Mouse (Mus musculus): ENCODE data around the gene Bcas3.

Bcas3 gene

GRCm38 (mm10) chr11:85667741-85668140, 314.8 kb downstream of the Bcas3 start:
- no peak for DNase-seq (ENCODE audit: low spot score)

- DNase-seq (ENCODE audit: low spot score), result no peak
Observed at GRCm38 (mm10) chr11:85672881-85673475, 320.0 kb downstream of the Bcas3 start.

DNA sequence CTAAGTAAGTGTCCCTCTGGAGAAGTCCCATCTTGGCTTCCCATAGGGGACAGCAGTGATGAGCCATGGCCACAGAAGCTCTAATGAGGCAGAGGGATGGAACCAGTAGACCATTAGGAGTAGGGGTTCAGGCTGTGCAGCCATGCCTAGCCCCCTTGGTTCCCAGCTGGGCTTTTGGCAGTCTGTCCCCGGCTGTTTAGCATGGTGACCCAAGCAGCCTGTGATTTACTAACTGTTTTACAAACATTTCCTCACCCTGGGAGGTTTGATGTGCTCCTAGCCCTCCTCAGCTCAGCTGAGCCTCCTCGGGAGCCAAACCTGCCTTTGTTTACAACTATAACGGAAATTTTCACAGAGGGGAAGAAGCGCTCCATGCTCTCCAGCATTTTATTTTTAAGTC, 322.3 kb downstream of the Bcas3 start:
- DNase-seq (ENCODE audit: low spot score), result no peak

DNA sequence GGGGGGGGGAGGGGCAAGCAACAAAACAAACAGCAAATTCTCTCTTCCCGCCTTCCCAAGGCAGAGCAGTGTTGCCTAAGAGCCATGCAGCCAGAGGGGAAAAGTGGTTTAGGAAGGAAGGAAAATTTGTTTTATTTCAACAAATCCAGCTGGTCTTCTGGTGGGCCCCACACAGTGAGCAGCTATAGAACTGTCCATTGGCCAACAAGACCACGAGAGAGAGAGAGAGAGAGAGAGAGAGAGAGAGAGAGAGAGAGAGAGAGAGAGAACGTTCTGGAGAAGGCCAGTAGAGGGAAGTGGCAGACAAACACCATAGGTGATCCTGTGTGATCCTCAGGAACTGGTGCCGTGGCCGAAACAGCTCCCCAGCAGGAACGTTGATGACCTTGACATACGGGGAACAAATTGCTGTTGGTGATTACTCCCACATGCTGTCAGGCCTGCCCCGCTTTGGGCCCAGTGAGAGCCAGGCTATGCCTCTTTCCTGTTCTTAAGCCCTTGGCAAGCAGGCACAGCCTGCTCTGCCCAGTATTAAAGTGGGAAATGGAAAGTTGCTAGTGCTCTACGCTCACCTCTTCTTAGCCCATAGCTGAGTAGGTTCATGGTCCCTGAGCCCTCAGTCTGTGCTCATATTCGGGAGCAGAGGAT, 323.5 kb downstream of the Bcas3 start:
- DNase-seq (ENCODE audit: low spot score), result no peak

- DNase-seq (ENCODE audit: low spot score), result no peak
Observed at GRCm38 (mm10) chr11:85678666-85679065, 325.7 kb downstream of the Bcas3 start.

GRCm38 (mm10) chr11:85681580-85682419, 328.8 kb downstream of the Bcas3 start:
- DNase-seq (ENCODE audit: low spot score), result no peak

DNA sequence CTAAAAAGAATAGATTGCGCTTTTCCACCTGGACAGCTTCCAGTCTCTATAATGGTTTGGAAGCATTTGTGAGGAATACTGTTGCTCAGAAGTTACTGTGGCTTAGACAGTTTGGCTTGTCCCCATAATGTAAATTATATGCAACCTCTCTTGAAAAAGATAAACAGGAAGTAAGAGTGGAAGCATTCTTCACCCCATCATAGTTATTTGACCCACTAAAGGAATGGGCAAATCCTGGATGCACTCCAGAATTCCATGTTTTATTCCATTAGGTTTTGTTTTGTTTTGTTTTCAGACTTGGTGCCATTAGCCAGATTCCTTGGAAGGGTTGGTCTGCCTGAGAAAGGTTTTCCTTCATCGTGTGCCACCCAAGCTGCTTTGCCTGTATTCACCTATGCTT, 332.0 kb downstream of the Bcas3 start:
- DNase-seq (ENCODE audit: low spot score), result no peak

GRCm38 (mm10) chr11:85687816-85688439, 335.0 kb downstream of the Bcas3 start:
- DNase-seq (ENCODE audit: low spot score), result no peak

DNA sequence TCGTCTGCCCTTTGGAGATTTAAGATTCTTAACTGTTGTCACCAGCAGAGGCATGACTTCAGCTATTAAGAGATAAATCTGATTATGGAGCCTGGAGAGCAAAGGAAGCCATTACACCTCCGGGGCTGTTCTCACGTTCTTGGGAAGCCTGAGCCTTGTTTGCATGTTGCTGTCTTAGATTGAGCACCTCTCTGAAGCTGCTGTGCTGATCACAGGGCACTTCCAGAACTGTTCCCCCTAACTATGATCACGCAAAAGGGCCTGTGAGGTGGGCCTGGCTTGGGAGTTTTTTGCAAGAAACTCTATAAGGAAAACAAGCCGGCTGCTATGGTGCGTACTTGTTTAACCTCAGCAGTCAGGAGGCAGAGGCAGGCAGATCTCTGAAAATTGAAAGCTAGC, 335.5 kb downstream of the Bcas3 start:
- DNase-seq (ENCODE audit: low spot score), result no peak

DNA sequence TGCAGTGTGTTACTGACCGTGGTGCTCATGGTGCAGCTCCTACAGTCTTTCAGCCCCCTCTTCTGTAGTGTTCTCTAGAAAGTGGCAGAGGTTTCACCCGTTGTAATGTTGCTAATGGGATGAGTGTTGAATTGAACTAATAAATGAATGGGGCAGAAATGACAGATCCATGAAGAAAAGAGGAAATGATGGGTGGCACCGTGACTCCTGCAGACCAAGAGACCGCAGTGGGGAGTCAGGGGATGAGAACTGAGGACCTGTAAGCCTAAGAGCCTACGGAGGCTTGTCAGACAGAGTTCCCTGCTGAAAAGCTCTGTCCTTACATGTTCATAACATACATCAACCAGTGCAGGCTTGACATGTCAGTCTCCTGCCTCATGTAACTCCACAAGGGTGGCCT, 336.3 kb downstream of the Bcas3 start:
- no peak for DNase-seq (ENCODE audit: low spot score)

- no peak for DNase-seq (ENCODE audit: low spot score)
Observed at GRCm38 (mm10) chr11:85691285-85691684, 338.3 kb downstream of the Bcas3 start.

DNA sequence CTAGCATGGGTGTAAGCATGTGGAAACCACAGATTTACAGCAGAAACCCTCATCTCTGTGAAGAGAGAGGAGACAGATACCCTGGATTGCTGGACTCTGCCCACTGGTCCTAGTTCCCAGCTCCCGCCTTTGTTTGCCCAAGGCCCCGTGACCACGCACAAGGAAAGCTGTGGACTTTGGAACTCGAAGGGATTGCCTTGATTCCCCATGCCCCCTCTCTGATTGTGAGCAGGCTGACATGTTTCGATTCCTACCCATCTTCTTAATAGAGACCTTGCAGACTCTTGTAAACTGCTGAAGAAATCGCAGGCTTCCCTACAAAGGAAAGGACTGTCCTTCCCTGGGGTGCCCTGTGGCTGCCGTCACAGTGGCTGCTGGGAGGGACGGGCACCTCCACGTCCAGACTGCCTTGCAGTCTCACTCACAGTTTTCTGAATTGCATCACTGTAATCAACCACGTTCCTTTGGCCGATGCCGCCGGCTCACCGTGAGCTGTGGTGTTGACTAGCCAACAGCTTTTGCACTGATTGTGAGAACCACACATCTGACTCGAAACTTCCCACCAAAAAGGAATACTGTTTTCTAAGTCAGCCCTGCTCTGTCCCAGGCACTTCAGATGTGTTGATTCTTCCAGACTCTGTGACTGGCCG, 342.8 kb downstream of the Bcas3 start:
- DNase-seq (ENCODE audit: low spot score), result no peak

DNA sequence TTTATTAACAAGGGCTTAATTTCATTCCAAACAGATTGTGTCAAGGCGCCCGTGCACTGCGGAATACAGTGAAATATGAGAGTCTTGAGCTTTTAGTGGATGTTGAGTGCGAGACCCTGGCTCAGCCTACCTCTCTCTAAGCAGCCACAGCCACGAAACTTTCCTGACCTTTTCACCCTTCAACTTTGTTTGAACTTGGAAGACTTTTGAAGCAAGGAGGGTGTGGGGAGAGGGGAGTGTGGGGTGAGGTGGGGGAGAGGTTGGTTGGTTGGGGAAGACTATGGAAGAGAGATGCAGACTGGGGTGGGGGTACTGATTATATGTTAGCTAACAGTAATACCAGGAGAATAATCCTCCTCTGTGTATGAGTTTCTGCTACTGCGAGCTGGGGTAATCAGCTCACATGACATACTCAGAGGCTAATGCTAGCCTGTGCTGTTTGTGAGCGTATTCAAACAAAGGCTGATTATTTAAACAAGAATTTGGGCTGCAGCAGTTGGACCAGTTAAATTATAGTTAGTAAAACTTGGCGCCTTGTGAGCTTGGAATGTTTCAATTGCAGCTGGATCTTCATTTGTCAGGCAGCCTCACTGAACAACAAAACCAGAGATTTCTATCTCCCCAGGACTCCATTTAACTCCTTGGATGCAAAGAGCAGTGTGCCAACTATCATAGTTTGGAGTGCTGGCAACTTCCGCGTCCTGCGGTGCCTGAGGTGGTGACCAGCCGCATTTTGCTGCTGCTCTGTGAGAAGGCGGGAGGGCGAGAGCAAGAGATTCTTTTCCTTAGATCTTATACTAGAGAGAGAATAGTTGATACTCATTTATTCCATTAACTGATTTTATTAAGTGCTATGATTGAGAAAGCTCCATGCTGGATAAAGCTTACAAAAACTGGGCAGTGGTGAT, 343.8 kb downstream of the Bcas3 start:
- no peak for DNase-seq (ENCODE audit: low spot score)

GRCm38 (mm10) chr11:85697468-85697867, 344.5 kb downstream of the Bcas3 start:
- no peak for DNase-seq (ENCODE audit: low spot score)

DNA sequence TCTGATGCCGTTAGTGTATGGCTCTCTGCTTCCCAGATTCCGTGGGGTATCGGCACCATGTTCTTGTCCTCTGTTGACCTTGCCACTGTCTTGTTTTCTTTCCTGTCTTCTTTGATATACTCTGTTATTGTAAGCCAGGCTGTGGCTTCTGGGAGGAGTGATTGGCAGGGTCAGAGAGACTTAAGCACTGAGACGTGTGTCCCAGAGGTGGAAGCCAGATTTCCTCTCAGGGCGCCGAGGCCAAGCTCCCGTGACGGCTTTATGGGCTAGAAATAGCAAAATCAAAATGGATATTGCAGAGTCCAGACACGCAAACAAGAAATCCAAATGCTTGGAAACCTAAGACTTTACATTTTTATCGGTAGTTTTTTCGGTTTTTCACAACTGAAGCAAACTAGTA, 345.3 kb downstream of the Bcas3 start:
- DNase-seq (ENCODE audit: low spot score), result no peak

DNA sequence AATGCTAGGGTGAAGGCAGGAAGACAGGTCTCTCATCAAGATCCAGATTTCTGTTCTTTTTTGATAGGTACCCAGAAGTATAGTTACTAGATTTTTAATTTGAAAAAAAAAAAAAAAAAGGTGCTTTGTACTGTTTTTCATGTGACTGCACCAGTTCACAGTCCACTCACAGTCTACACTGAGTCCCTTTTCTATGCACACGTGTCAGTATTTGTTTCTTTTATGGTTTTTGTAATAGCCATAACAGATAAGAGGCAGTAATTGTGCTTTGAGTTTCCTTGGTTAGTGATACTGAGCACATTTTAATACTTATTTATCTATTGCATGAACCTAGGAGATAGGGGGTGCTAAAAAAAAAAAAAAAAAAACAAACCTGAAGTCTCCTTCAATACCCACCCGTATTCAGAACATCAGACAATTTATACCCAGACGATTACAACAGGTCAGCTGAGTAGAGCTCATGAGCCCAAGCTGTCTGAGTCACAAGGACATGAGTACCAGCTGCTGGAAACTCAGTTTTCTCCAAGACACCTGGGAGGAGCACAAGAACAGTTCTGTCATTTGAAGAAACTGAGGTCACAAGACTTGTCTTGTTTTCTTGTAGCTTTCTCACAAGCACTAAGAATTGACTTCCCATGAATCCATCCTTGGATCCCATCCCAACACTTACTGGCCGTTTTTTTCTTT, 351.2 kb downstream of the Bcas3 start:
- no peak for DNase-seq (ENCODE audit: low spot score)

DNA sequence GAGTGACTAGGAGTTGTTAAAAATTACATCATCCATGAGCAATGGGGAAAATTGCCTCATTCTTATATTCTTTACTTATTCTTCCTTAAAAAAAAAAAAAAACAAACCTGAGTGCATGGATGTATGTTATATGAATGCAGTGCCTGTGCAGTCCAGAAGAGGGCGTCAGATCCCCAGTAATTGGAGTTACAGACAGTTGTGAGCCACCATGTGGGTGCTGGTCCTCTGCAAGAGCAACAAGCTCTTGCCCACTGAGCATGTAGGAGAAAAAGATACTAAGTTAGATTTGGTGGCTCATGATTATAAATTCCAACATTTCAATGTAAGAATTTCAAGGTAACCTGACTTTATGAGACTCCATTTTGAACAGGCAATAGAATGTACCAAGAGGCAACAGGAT, 353.7 kb downstream of the Bcas3 start:
- no peak for DNase-seq (ENCODE audit: low spot score)

- no peak for DNase-seq (ENCODE audit: low spot score)
Observed at GRCm38 (mm10) chr11:85707496-85707895, 354.5 kb downstream of the Bcas3 start.

DNA sequence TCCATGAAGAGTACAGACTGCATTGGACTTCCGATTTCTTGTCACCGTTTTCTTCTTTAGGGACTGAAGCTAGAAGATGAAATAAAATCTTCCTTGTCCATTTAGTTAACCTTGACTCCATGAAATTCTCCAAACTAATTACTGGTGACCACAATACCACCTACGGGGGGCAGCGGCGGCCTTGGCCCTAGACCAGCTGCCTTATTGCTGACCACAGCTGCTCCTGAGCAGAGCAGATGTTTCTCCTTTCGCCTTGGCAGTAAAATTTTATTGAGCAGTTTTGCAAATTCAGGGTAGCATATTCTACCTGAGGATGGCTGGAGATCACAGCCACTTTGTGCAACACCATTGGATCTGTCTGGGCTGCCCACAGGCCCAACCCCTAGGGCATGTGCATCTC, 356.2 kb downstream of the Bcas3 start:
- no peak for DNase-seq (ENCODE audit: low spot score)

- DNase-seq (ENCODE audit: low spot score), result no peak
Observed at GRCm38 (mm10) chr11:85710155-85710554, 357.2 kb downstream of the Bcas3 start.

All from urinary bladder, postnatal 25 days (tissue).